Mouse (Mus musculus) brown adipose tissue, adult 24 weeks (tissue): Measurements from ENCODE around the gene Ephb6. TPM values are rescaled to one million over a fixed set of nuclear protein-coding genes. Genes with fewer than 3 reads are reported as not detected.

Source experiments
- H3K27ac ChIP-seq: fragments of 200-500 bp; replicated peaks from 2 replicates; pipeline ENCODE4 v1.5.1; 2012; ENCODE audit warnings: low read depth, mild to moderate bottlenecking, low read length
- H3K4me1 ChIP-seq: fragments of 200-500 bp; 2 replicates; pipeline ENCODE4 v1.6.1; 2012; ENCODE audit warnings: low read length, mixed read lengths; ENCODE audit not compliant: control insufficient read depth, insufficient read depth, insufficient read length
- H3K4me3 ChIP-seq: fragments of 200-500 bp; 2 replicates; pipeline ENCODE4 v1.5.1; 2012; ENCODE audit warnings: low read depth, mild to moderate bottlenecking, low read length, moderate library complexity; ENCODE audit not compliant: insufficient read depth
- polyA plus RNA-seq: library from polyadenylated mRNA; stranded (reverse); fragments of >200 nt; gene quantifications from 2 replicates; pipeline ENCODE4 v1.2.4, GENCODE M21; 2012; ENCODE audit not compliant: missing spikeins, insufficient read depth, insufficient read length

Gene Ephb6
- polyA plus RNA-seq, 1 experiment: 1.8 TPM

DNA sequence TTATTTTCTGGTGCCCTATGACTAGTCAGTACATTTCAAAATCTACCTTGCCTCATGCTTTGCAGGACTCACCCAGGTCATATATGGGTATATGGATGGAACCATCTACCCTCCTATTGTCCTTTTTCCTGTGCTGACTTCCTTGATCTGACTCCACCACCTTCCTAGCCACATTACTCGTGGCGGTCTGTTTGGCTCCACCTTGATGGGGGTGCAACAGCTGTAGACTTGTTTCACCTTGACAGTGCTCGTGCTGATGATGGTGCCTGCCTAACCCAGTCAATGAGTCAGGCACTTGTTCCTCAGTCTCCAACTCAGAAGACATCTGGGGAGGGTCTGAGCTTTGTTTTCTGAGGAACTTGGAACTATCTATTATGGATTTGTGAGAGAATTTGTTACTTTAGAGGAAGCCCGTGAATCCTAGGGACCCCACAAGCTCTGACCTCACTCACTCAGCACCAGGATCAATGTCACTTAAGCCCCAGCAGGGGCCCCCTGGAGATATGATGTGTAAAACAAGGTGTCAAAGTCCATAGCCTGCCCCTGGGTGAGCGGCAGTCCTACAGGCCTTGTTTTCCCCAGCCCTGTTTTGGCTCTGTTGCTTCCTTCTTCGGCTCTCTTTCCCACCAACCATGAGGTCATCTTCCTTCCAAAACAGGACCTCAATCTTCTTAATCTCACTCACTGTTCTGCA lies 36.0 kb downstream of the Ephb6 start:
- H3K27ac ChIP-seq: no peak overlapping the region
- H3K4me1 ChIP-seq: no peaks in the 10 kb centered on the region
- H3K4me3 ChIP-seq: no peak overlapping the region

DNA sequence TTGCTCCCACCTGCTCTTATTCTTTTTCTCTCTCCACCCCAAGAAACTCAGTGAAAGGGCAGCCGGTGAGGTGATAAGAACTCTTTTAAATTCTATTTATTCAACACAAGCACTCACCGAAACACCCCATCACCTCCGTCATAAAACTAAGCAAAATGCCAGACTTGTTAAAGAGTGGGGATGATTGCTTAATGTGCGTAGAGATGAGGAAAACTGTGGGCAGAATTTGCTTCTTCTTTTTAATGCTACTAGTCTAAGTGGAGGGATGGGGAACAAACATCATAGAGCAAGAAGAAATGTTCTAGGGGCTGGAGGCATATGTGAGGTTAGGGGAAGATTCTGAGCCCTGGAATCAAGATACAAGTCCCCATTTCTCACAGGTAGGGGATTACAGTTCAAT lies 37.5 kb downstream of the Ephb6 start:
- no peaks in the 10 kb centered on the region for H3K4me1 ChIP-seq
- H3K27ac ChIP-seq: no peak overlapping the region
- no peak overlapping the region for H3K4me3 ChIP-seq

GRCm38 (mm10) chr6:41643227-41643626 lies 37.9 kb downstream of the Ephb6 start:
- H3K4me3 ChIP-seq: no peak overlapping the region
- H3K4me1 ChIP-seq: no peaks in the 10 kb centered on the region
- no peak overlapping the region for H3K27ac ChIP-seq

DNA sequence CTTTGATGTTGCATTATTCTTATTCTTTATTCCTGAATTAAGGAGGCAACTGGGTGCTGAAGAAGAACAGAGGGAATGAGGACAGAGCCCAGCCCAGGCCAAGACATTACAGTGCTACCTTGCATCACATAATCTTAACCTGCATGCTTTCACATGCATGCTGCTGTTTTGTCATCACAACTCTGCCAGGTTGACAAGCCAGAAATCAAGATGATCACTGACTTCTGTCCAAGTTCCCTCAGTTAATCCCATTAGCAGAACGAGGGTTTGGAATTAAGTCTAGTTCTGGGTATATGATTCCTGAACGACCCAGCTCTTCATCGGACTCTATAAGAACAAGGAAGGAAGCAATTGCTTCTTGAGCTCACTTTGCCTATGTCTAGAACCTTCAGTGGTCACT lies 40.9 kb downstream of the Ephb6 start:
- Histone ChIP-seq H3K4me3 (no peak overlapping the region), H3K27ac (no peak overlapping the region), H3K4me1 (no peaks in the 10 kb centered on the region)

DNA sequence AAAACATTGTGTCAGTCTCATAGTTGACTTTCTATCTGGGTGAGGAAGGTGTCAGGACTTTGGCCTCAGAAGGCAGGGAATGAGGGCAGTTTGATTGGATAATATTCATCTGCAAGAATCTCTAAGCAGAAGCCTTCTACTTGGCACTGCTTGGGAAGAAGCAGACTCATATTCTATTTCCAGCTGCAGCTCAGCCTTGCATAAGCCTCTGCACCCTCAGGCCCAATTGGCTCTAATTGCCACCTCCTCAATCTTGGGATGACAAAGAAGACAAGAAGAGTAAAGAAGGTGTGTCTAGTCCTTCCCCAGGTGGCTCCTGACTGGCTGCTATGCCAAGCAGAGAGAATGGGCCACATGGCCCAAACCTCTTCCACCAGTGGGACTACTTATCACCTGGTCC lies 41.4 kb downstream of the Ephb6 start:
- Histone ChIP-seq H3K27ac (no peak overlapping the region), H3K4me3 (no peak overlapping the region), H3K4me1 (no peaks in the 10 kb centered on the region)

- H3K4me1 ChIP-seq: no peaks in the 10 kb centered on the region
- no peak overlapping the region for H3K27ac ChIP-seq
- H3K4me3 ChIP-seq: no peak overlapping the region
These were observed 47.9 kb downstream of the Ephb6 start for GRCm38 (mm10) chr6:41653173-41653572.

DNA sequence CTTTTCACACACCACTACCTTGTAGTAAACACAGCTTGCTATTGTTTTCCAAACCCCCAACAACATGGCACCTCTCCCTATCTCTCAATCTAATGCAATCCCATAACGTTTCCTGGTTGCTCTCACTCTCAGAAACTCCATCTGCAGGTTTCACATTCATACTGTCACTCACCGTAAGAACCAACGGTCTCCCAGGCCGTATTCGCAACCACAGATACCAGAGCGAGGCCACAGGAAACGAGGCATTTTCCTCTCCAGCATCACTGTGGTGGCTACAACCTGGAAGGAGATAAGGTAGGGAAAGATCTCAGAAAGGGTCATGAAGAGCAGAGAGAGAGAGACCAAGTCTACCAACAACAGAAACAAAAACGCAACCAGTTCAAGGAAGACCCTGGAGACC lies 49.4 kb downstream of the Ephb6 start:
- H3K27ac ChIP-seq: no peak overlapping the region
- H3K4me1 ChIP-seq: no peaks in the 10 kb centered on the region
- H3K4me3 ChIP-seq: no peak overlapping the region

GRCm38 (mm10) chr6:41658487-41658886 lies 53.2 kb downstream of the Ephb6 start:
- Histone ChIP-seq H3K4me3 (no peak overlapping the region), H3K4me1 (no peaks in the 10 kb centered on the region), H3K27ac (no peak overlapping the region)

DNA sequence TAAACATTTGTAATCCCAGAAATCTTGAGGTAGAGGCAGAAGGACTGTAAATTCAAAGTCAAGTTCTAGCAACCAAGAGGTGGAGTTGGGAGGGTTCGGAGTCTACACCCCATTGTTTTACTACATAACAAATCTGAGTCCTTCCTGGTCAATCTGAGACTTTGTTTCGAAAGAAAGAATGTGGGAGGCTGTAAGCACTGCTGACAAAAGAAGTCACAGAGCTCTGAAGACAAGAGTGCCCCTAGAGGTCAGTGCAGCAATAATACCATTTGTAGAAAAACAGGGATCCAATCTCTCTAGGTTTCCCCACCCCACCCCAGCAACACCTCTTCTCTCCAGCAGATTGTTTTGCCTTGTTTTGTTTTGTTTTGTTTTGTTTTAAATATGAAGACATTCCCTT lies 57.0 kb downstream of the Ephb6 start:
- no peak overlapping the region for H3K27ac ChIP-seq
- H3K4me1 ChIP-seq: no peaks in the 10 kb centered on the region
- H3K4me3 ChIP-seq: no peak overlapping the region

Other genes starting within 250 kb of the Ephb6 start
- not detected in 2 replicates for gene Prss3, start 227.8 kb upstream of the Ephb6 start, polyA plus RNA-seq
- gene Gm5771, start 213.1 kb upstream of the Ephb6 start, polyA plus RNA-seq: not detected in 2 replicates
- gene Gm10334, start 159.3 kb upstream of the Ephb6 start, polyA plus RNA-seq: not detected in 2 replicates
- not detected in 2 replicates for gene Prss1, start 146.6 kb upstream of the Ephb6 start, polyA plus RNA-seq
- gene Prss2, start 83.7 kb upstream of the Ephb6 start, polyA plus RNA-seq: not detected in 2 replicates
- not detected in 2 replicates for gene Trpv6, start 30.9 kb downstream of the Ephb6 start, polyA plus RNA-seq
- not detected in 2 replicates for gene Trpv5, start 75.3 kb downstream of the Ephb6 start, polyA plus RNA-seq
- not detected in 2 replicates for gene Llcfc1, start 78.9 kb downstream of the Ephb6 start, polyA plus RNA-seq
- gene Kel, start 98.9 kb downstream of the Ephb6 start, polyA plus RNA-seq: not detected in 2 replicates
- gene Olfr459, start 169.7 kb downstream of the Ephb6 start, polyA plus RNA-seq: not detected in 2 replicates
- gene Pip, start 242.1 kb downstream of the Ephb6 start, polyA plus RNA-seq: not detected in 2 replicates
- not detected in 2 replicates for gene Sval2, start 247.5 kb downstream of the Ephb6 start, polyA plus RNA-seq